ENCODE assay signal across 11 mouse cellular contexts in the genomic region with DNA sequence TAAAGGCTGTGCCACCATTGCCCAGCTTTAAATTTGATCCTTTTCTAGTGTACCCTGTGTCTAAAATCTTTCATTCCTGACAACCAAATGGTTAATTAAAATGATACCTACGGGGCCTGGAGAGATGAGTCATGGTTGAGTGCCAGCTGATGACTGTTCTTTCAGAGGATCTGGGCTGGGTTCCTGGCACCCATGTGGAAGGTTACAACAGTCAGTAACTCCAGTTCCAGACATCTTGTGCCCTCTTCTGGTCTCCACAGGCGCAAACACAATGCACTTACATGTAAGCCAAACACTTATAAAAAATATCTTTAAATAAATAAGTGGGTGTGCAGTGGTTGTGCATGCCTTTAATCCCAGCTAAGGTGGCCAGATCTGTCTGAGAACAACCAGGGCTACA. TPM values are rescaled to one million over a fixed set of nuclear protein-coding genes. Genes with fewer than 3 reads are reported as not detected.
DNase-seq lines count a peak whose midpoint lies in the region; ATAC-seq lines count a peak whose summit lies in the region.
"Had no signal": no experiment of that assay in that cellular context is flagged by ENCODE, and none has a peak within 500 bp of the region (broad histone marks: within the 10 kb centered on the region; RNA-seq: fewer than 3 reads in every experiment).

No protein-coding gene starts in this region.

- no peaks in the 10 kb centered on the region for H3K27me3 ChIP-seq in heart, embryonic 11.5 days (ENCODE audit: control insufficient read depth, insufficient read depth, low read length)
- H3K27me3 ChIP-seq in midbrain, embryonic 15.5 days (replicated peaks), result no peaks in the 10 kb centered on the region
- H3K27me3 ChIP-seq in midbrain, embryonic 11.5 days (ENCODE audit: control insufficient read depth, insufficient read depth, low read length), result no peaks in the 10 kb centered on the region
- no peaks in the 10 kb centered on the region for H3K27me3 ChIP-seq in embryonic facial prominence, embryonic 13.5 days
- no peaks in the 10 kb centered on the region for H3K27me3 ChIP-seq in neural tube, embryonic 13.5 days

- no peaks in the 10 kb centered on the region for H3K9me3 ChIP-seq in heart, embryonic 11.5 days (replicated peaks; ENCODE audit: control insufficient read depth, low read length)
- no peaks in the 10 kb centered on the region for H3K9me3 ChIP-seq in midbrain, embryonic 15.5 days
- H3K9me3 ChIP-seq in midbrain, embryonic 11.5 days (ENCODE audit: control insufficient read depth, low read length), result no peaks in the 10 kb centered on the region
- no peaks in the 10 kb centered on the region for H3K9me3 ChIP-seq in embryonic facial prominence, embryonic 13.5 days
- H3K9me3 ChIP-seq in neural tube, embryonic 13.5 days, result no peaks in the 10 kb centered on the region

- ATAC-seq in heart, embryonic 11.5 days (replicated peaks; ENCODE audit: insufficient number of reproducible peaks, low FRiP score, low TSS enrichment), result no peak
- no peak for ATAC-seq in midbrain, embryonic 15.5 days (replicated peaks)
- no peak for ATAC-seq in midbrain, embryonic 11.5 days (ENCODE audit: low FRiP score)
- ATAC-seq in embryonic facial prominence, embryonic 13.5 days (ENCODE audit: insufficient number of reproducible peaks, insufficient read depth, low FRiP score, low TSS enrichment, low read depth), result no peak
- ATAC-seq in neural tube, embryonic 13.5 days (ENCODE audit: low read depth), result no peak

- no peak overlapping the region for H3K9ac ChIP-seq in heart, embryonic 11.5 days (ENCODE audit: low read depth, low read length)
- H3K9ac ChIP-seq in midbrain, embryonic 15.5 days, result no peak overlapping the region
- H3K9ac ChIP-seq in midbrain, embryonic 11.5 days (ENCODE audit: low read length), result no peak overlapping the region
- H3K9ac ChIP-seq in embryonic facial prominence, embryonic 13.5 days, result no peak overlapping the region
- H3K9ac ChIP-seq in neural tube, embryonic 13.5 days, result peak overlapping the region; percentile 79; the same call in 1 of the 2 replicates

- 84% methylated on average over 2 of the region's 2 CpGs for WGBS in heart, embryonic 11.5 days (ENCODE audit: insufficient replicate concordance)
- WGBS in midbrain, embryonic 15.5 days, result 88% methylated on average over 2 of the region's 2 CpGs
- 89% methylated on average over 2 of the region's 2 CpGs for WGBS in midbrain, embryonic 11.5 days
- WGBS in embryonic facial prominence, embryonic 13.5 days, result 82% methylated on average over 2 of the region's 2 CpGs
- 82% methylated on average over 2 of the region's 2 CpGs for WGBS in neural tube, embryonic 13.5 days

- H3K4me1 ChIP-seq in heart, embryonic 11.5 days (ENCODE audit: control insufficient read depth, insufficient read depth, low read length), result 0 out of 2 replicates have a peak, but pooled peaks cover 3% of the 10 kb centered on the region
- H3K4me1 ChIP-seq in midbrain, embryonic 15.5 days, result peaks cover 17% of the 10 kb centered on the region
- H3K4me1 ChIP-seq in midbrain, embryonic 11.5 days (ENCODE audit: control insufficient read depth, insufficient read depth, low read length), result peaks cover 6% of the 10 kb centered on the region
- peaks cover 9% of the 10 kb centered on the region for H3K4me1 ChIP-seq in embryonic facial prominence, embryonic 13.5 days
- H3K4me1 ChIP-seq in neural tube, embryonic 13.5 days (replicated peaks), result peaks cover 20% of the 10 kb centered on the region

- peak overlapping the region; percentile 78 for H3K4me2 ChIP-seq in heart, embryonic 11.5 days
- peak overlapping the region; percentile 73; the same call in 1 of the 2 replicates for H3K4me2 ChIP-seq in midbrain, embryonic 15.5 days
- H3K4me2 ChIP-seq in midbrain, embryonic 11.5 days, result no peak overlapping the region
- peak overlapping the region; percentile 71 for H3K4me2 ChIP-seq in embryonic facial prominence, embryonic 13.5 days
- peak overlapping the region; percentile 68 for H3K4me2 ChIP-seq in neural tube, embryonic 13.5 days

- H3K4me3 ChIP-seq in heart, embryonic 11.5 days (ENCODE audit: low read depth, low read length), result 0 out of 2 replicates have a peak overlapping the region, but pooled peaks have one; percentile 65
- H3K4me3 ChIP-seq in midbrain, embryonic 15.5 days, result peak overlapping the region; percentile 54; the same call in 1 of the 2 replicates
- H3K4me3 ChIP-seq in midbrain, embryonic 11.5 days (ENCODE audit: low read depth, low read length), result no peak overlapping the region
- peak overlapping the region; percentile 63; the same call in 1 of the 2 replicates for H3K4me3 ChIP-seq in embryonic facial prominence, embryonic 13.5 days
- peak overlapping the region; percentile 78; the same call in 1 of the 2 replicates for H3K4me3 ChIP-seq in neural tube, embryonic 13.5 days

- no peak overlapping the region for H3K27ac ChIP-seq in heart, embryonic 11.5 days (ENCODE audit: low read depth, low read length)
- no peak overlapping the region; the same call in 1 of the 2 replicates for H3K27ac ChIP-seq in midbrain, embryonic 15.5 days
- no peak overlapping the region for H3K27ac ChIP-seq in midbrain, embryonic 11.5 days (ENCODE audit: low read depth, low read length)
- no peak overlapping the region for H3K27ac ChIP-seq in embryonic facial prominence, embryonic 13.5 days
- H3K27ac ChIP-seq in neural tube, embryonic 13.5 days (replicated peaks), result peak overlapping the region; percentile 95; the same call in 1 of the 2 replicates

- DNase-seq in heart, adult 8-10 months (ENCODE audit: low spot score), result no peak
- DNase-seq in midbrain, embryonic 11.5 days (ENCODE audit: low spot score, missing footprints), result no peak
- DNase-seq in urinary bladder, adult 2 months (ENCODE audit: low spot score), result no peak
- no peak for DNase-seq in kidney, adult 9 months

- peaks cover 5% of the 10 kb centered on the region; the same call in 1 of the 2 replicates for H3K36me3 ChIP-seq in heart, embryonic 11.5 days (ENCODE audit: control insufficient read depth, insufficient read depth, low read length)
- H3K36me3 ChIP-seq in midbrain, embryonic 15.5 days (replicated peaks), result peaks cover 12% of the 10 kb centered on the region; the same call in 1 of the 2 replicates
- peaks cover 7% of the 10 kb centered on the region for H3K36me3 ChIP-seq in midbrain, embryonic 11.5 days (ENCODE audit: control insufficient read depth, insufficient read depth, low read length)
- H3K36me3 ChIP-seq in embryonic facial prominence, embryonic 13.5 days, result peaks cover 31% of the 10 kb centered on the region
- peaks cover 29% of the 10 kb centered on the region for H3K36me3 ChIP-seq in neural tube, embryonic 13.5 days

RNA-seq across cellular contexts. Expression of a gene that starts 1.0 kb away (rescaled TPM):
- 35.3 and 37.9 TPM in 2 replicates for polyA plus RNA-seq in heart, embryonic 11.5 days (2014; fragmentation: Nextera tagmentation; extraction: Ambion mirVana)
- total RNA-seq in heart, adult 8-10 months (2022), result 1 to 10 TPM; 7.8 to 9.3 (median 8.2) TPM
- 69.5 and 70.7 TPM in 2 replicates for polyA plus RNA-seq in midbrain, embryonic 15.5 days (2015; fragmentation: Nextera tagmentation; extraction: Ambion mirVana)
- polyA plus RNA-seq in midbrain, embryonic 11.5 days (2014; fragmentation: Nextera tagmentation; extraction: Ambion mirVana), result 47.4 and 48.1 TPM in 2 replicates
- 41.1 and 41.6 TPM in 2 replicates for polyA plus RNA-seq in embryonic facial prominence, embryonic 13.5 days (2015; fragmentation: Nextera tagmentation; extraction: Ambion mirVana)
- polyA plus RNA-seq in neural tube, embryonic 13.5 days (2015; fragmentation: Nextera tagmentation; extraction: Ambion mirVana), result 65.1 and 67.4 TPM in 2 replicates
- 21.6 and 24.7 TPM in 2 replicates for polyA plus RNA-seq in urinary bladder, adult 2 months (2012; rRNA removed)

RNA-seq across cellular contexts. Expression of a gene that starts 38.2 kb away (rescaled TPM):
- polyA plus RNA-seq in heart, embryonic 11.5 days (2014; fragmentation: Nextera tagmentation; extraction: Ambion mirVana), result 15.5 and 22.2 TPM in 2 replicates
- total RNA-seq in heart, adult 8-10 months (2022), result 10 to 100 TPM; 20.3 to 23.6 (median 22.7) TPM
- 37.0 and 37.7 TPM in 2 replicates for polyA plus RNA-seq in midbrain, embryonic 15.5 days (2015; fragmentation: Nextera tagmentation; extraction: Ambion mirVana)
- polyA plus RNA-seq in midbrain, embryonic 11.5 days (2014; fragmentation: Nextera tagmentation; extraction: Ambion mirVana), result 31.0 and 31.7 TPM in 2 replicates
- 31.7 and 33.1 TPM in 2 replicates for polyA plus RNA-seq in embryonic facial prominence, embryonic 13.5 days (2015; fragmentation: Nextera tagmentation; extraction: Ambion mirVana)
- polyA plus RNA-seq in neural tube, embryonic 13.5 days (2015; fragmentation: Nextera tagmentation; extraction: Ambion mirVana), result 31.4 and 35.5 TPM in 2 replicates
- 15.2 and 16.3 TPM in 2 replicates for polyA plus RNA-seq in urinary bladder, adult 2 months (2012; rRNA removed)

RNA-seq across cellular contexts. Expression of a gene that starts 56.0 kb away (rescaled TPM):
- not detected in 2 replicates for polyA plus RNA-seq in heart, embryonic 11.5 days (2014; fragmentation: Nextera tagmentation; extraction: Ambion mirVana)
- not detected for total RNA-seq in heart, adult 8-10 months (2022)
- not detected in 2 replicates for polyA plus RNA-seq in midbrain, embryonic 15.5 days (2015; fragmentation: Nextera tagmentation; extraction: Ambion mirVana)
- polyA plus RNA-seq in midbrain, embryonic 11.5 days (2014; fragmentation: Nextera tagmentation; extraction: Ambion mirVana), result not detected in 2 replicates
- not detected in 2 replicates for polyA plus RNA-seq in embryonic facial prominence, embryonic 13.5 days (2015; fragmentation: Nextera tagmentation; extraction: Ambion mirVana)
- not detected in 2 replicates for polyA plus RNA-seq in neural tube, embryonic 13.5 days (2015; fragmentation: Nextera tagmentation; extraction: Ambion mirVana)
- polyA plus RNA-seq in urinary bladder, adult 2 months (2012; rRNA removed), result 0.12 and 0.29 TPM in 2 replicates
- total RNA-seq: layer of hippocampus, adult 8-10 months had no signal
- polyA plus RNA-seq: activated CD4-positive, CD25-positive, alpha-beta regulatory T cell, adult 4 months; embryonic facial prominence, embryonic 11.5 days had no signal
